Mouse (Mus musculus): ENCODE results near the gene Tiam2.

Gene Tiam2

GRCm38 (mm10) chr17:3498580-3498979 is 172.2 kb downstream of the Tiam2 start:
- DNase-seq (ENCODE audit: low spot score in 2 of 2) = no peak

GRCm38 (mm10) chr17:3499468-3499867 is 173.1 kb downstream of the Tiam2 start:
- DNase-seq (ENCODE audit: low spot score in 2 of 2) = no peak

GRCm38 (mm10) chr17:3500076-3500475 is 173.7 kb downstream of the Tiam2 start:
- no peak for DNase-seq (ENCODE audit: low spot score in 2 of 2)

- no peak for DNase-seq (ENCODE audit: low spot score in 2 of 2)
These were observed 174.6 kb downstream of the Tiam2 start for GRCm38 (mm10) chr17:3500936-3501335.

GRCm38 (mm10) chr17:3505711-3506110 is 179.3 kb downstream of the Tiam2 start:
- no peak for DNase-seq (ENCODE audit: low spot score in 2 of 2)

GRCm38 (mm10) chr17:3506508-3506907 is 180.1 kb downstream of the Tiam2 start:
- no peak for DNase-seq (ENCODE audit: low spot score in 2 of 2)

GRCm38 (mm10) chr17:3509841-3510240 is 183.5 kb downstream of the Tiam2 start:
- peak; percentile 45 to 67 for DNase-seq (ENCODE audit: low spot score in 2 of 2)

- DNase-seq (ENCODE audit: low spot score in 2 of 2) = no peak
These were observed 187.9 kb downstream of the Tiam2 start for GRCm38 (mm10) chr17:3514316-3514715.

- DNase-seq (ENCODE audit: low spot score in 2 of 2) = no peak
These were observed 189.5 kb downstream of the Tiam2 start for GRCm38 (mm10) chr17:3515851-3516250.

- DNase-seq (ENCODE audit: low spot score in 2 of 2) = no peak
These were observed 190.0 kb downstream of the Tiam2 start for GRCm38 (mm10) chr17:3516406-3516805.

- DNase-seq (ENCODE audit: low spot score in 2 of 2) = no peak
These were observed 194.0 kb downstream of the Tiam2 start for GRCm38 (mm10) chr17:3520344-3520743.

- no peak for DNase-seq (ENCODE audit: low spot score in 2 of 2)
These were observed 201.6 kb downstream of the Tiam2 start for GRCm38 (mm10) chr17:3527841-3528471.

- no peak for DNase-seq (ENCODE audit: low spot score in 2 of 2)
These were observed 203.2 kb downstream of the Tiam2 start for GRCm38 (mm10) chr17:3529523-3529922.

- DNase-seq (ENCODE audit: low spot score in 2 of 2) = no peak
These were observed 204.2 kb downstream of the Tiam2 start for GRCm38 (mm10) chr17:3530549-3530948.

GRCm38 (mm10) chr17:3531641-3532040 is 205.3 kb downstream of the Tiam2 start:
- no peak for DNase-seq (ENCODE audit: low spot score in 2 of 2)

- no peak for DNase-seq (ENCODE audit: low spot score in 2 of 2)
These were observed 205.9 kb downstream of the Tiam2 start, which contains the start of gene Cldn20 for GRCm38 (mm10) chr17:3532254-3532653. Cldn20 (plus strand) TSS chr17:3532554.

- peak in 1 of 2 experiments; percentile 41 for DNase-seq (ENCODE audit: low spot score in 2 of 2)
These were observed 207.1 kb downstream of the Tiam2 start for GRCm38 (mm10) chr17:3533425-3533824.

- DNase-seq (ENCODE audit: low spot score in 2 of 2) = no peak
These were observed 213.9 kb downstream of the Tiam2 start for GRCm38 (mm10) chr17:3540304-3540703.

GRCm38 (mm10) chr17:3541033-3541432 is 214.7 kb downstream of the Tiam2 start:
- DNase-seq (ENCODE audit: low spot score in 2 of 2) = no peak

GRCm38 (mm10) chr17:3547725-3548124 is 221.4 kb downstream of the Tiam2 start:
- DNase-seq (ENCODE audit: low spot score in 2 of 2) = no peak

- DNase-seq (ENCODE audit: low spot score in 2 of 2) = no peak
These were observed 229.9 kb downstream of the Tiam2 start for GRCm38 (mm10) chr17:3556251-3556650.

GRCm38 (mm10) chr17:3557331-3558311 is 231.2 kb downstream of the Tiam2 start, which contains the start of gene Tfb1m:
Tfb1m (minus strand) TSS chr17:3557781.
- peak; percentile 96 for DNase-seq (ENCODE audit: low spot score in 2 of 2)
